Mouse (Mus musculus): ENCODE data around the gene Zfp811. TPM values are rescaled to one million over a fixed set of nuclear protein-coding genes. Genes with fewer than 3 reads are reported as not detected.
"Not testable (repeated sequence)": the region's sequence is repeated elsewhere in the genome, so short reads cannot be mapped to it uniquely, and the experiment has no call there.

Gene Zfp811
- polyA plus RNA-seq (2014; fragmentation: Nextera tagmentation; extraction: Ambion mirVana): 2.5 and 3.0 TPM in 2 replicates

DNA sequence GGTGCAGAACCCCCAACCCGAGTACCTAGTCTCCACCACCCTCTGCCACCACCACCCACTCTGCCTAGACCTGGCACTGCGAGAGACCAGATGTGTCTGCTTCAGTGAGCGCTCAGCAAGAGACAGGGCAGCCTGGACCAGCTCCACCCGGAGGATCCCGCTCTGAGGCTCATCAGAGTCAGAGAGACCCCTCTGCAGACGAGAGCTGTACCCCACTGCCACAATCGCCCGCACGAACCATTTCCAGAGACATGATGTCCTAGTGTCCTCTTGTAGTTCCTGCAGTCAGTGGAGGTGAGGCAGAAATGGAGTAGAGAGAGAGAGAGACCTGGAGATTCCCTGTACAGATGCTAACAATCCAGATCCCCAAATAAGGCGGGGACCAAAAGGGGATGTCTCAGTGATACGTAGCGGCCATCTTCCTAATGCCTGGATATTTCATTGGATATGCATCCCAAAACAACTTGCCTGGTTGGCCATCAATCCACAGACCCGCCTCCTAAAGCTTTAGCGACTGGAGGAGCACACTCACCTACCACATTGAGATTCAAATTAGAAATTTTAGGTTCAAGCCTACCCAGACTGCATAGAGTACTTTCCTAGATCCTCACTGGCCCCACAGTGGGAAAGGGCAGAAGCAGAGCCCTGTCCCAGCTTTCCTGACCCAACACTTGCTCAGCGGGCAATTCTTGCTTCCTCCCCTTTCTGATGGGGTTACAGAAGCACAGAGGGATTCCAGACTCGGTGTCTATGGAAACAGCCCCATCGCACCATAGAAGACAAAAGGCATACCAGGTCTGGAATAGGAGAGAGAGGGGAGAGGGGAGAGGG, at the start of gene Zfp811:
TSS of gene Zfp811 (minus strand) at position 388 of the 831 bp plus-strand sequence.
- no peaks in the 10 kb centered on the region for H3K36me3 ChIP-seq (ENCODE audit: insufficient read depth)
- WGBS: under 1% methylated on average over 17 of the region's 17 CpGs
- H3K27ac ChIP-seq (ENCODE audit: low read depth): peak within 1 kb of the TSS; percentile 42; the same call in 1 of the 2 replicates
- ATAC-seq (ENCODE audit: insufficient read depth): peak; percentile 94
- no peak for TF ChIP-seq CTCF (IDR thresholded peaks at IDR 0.05; ENCODE audit: low read depth)
- peak within 1 kb of the TSS; percentile 56 for H3K9ac ChIP-seq
- no peaks in the 10 kb centered on the region for H3K9me3 ChIP-seq (ENCODE audit: low read depth, low read length)
- peak within 1 kb of the TSS; percentile 49 for H3K4me3 ChIP-seq (ENCODE audit: low read depth, low read length)
- peak within 1 kb of the TSS; percentile 65 for H3K4me2 ChIP-seq
- H3K27me3 ChIP-seq (ENCODE audit: insufficient read depth, low read length): no peaks in the 10 kb centered on the region
- DNase-seq: peak; percentile 82
- no peaks in the 10 kb centered on the region for H3K4me1 ChIP-seq (ENCODE audit: insufficient read depth)

GRCm38 (mm10) chr17:32856713-32857112, 47.0 kb upstream of the Zfp811 start:
- H3K9ac ChIP-seq; H3K4me1 ChIP-seq (ENCODE audit: insufficient read depth); DNase-seq; H3K36me3 ChIP-seq (ENCODE audit: insufficient read depth); H3K4me2 ChIP-seq; H3K27me3 ChIP-seq (ENCODE audit: insufficient read depth, low read length); H3K9me3 ChIP-seq (ENCODE audit: low read depth, low read length); H3K27ac ChIP-seq (ENCODE audit: low read depth); H3K4me3 ChIP-seq (ENCODE audit: low read depth, low read length); ATAC-seq (ENCODE audit: insufficient read depth): not testable (repeated sequence)
- whole genome bisulfite sequencing: 45% methylated on average over 3 of the region's 6 CpGs

- H3K9ac ChIP-seq: no peak overlapping the region
- no peaks in the 10 kb centered on the region for H3K36me3 ChIP-seq (ENCODE audit: insufficient read depth)
- no peak overlapping the region for H3K27ac ChIP-seq (ENCODE audit: low read depth)
- ATAC-seq (ENCODE audit: insufficient read depth): no peak
- no peaks in the 10 kb centered on the region for H3K27me3 ChIP-seq (ENCODE audit: insufficient read depth, low read length)
- TF ChIP-seq CTCF (IDR thresholded peaks at IDR 0.05; ENCODE audit: low read depth): no peak
- no peaks in the 10 kb centered on the region for H3K4me1 ChIP-seq (ENCODE audit: insufficient read depth)
- 63% methylated on average over 7 of the region's 7 CpGs for WGBS
- H3K9me3 ChIP-seq (ENCODE audit: low read depth, low read length): no peaks in the 10 kb centered on the region
- no peak overlapping the region for H3K4me3 ChIP-seq (ENCODE audit: low read depth, low read length)
- DNase-seq: no peak
- H3K4me2 ChIP-seq: no peak overlapping the region
Observed at GRCm38 (mm10) chr17:32851581-32851980, 41.9 kb upstream of the Zfp811 start.

DNA sequence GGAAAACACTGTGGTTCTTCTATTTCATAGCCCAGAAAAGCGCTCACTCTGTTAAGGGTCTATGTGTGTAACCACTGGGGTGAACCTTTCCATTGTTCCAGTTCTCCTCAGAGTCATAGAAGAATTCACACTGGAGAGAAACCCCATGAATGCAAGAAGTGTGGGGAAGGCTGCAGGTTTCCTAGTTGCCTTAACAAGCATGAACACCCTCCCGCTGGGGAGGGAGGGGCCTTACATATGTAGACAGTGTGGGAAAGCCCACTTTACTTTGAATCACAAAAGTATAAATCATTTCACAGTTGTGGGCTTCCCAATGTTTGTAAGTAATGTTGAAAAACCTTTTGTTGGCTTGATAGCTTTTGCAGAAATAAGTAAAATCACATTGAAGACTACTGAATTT, 31.7 kb upstream of the Zfp811 start:
- no peak overlapping the region for H3K9ac ChIP-seq
- ATAC-seq (ENCODE audit: insufficient read depth) (no peak), DNase-seq (no peak)
- H3K4me1 ChIP-seq (ENCODE audit: insufficient read depth): no peaks in the 10 kb centered on the region
- peaks cover 2% of the 10 kb centered on the region; the same call in 1 of the 2 replicates for H3K9me3 ChIP-seq (ENCODE audit: low read depth, low read length)
- H3K27me3 ChIP-seq (ENCODE audit: insufficient read depth, low read length): no peaks in the 10 kb centered on the region
- no peak overlapping the region for H3K4me3 ChIP-seq (ENCODE audit: low read depth, low read length)
- TF ChIP-seq CTCF (IDR thresholded peaks at IDR 0.05; ENCODE audit: low read depth): no peak
- no peak overlapping the region for H3K27ac ChIP-seq (ENCODE audit: low read depth)
- H3K36me3 ChIP-seq (ENCODE audit: insufficient read depth): no peaks in the 10 kb centered on the region
- 73% methylated on average over 2 of the region's 2 CpGs for WGBS
- no peak overlapping the region for H3K4me2 ChIP-seq

DNA sequence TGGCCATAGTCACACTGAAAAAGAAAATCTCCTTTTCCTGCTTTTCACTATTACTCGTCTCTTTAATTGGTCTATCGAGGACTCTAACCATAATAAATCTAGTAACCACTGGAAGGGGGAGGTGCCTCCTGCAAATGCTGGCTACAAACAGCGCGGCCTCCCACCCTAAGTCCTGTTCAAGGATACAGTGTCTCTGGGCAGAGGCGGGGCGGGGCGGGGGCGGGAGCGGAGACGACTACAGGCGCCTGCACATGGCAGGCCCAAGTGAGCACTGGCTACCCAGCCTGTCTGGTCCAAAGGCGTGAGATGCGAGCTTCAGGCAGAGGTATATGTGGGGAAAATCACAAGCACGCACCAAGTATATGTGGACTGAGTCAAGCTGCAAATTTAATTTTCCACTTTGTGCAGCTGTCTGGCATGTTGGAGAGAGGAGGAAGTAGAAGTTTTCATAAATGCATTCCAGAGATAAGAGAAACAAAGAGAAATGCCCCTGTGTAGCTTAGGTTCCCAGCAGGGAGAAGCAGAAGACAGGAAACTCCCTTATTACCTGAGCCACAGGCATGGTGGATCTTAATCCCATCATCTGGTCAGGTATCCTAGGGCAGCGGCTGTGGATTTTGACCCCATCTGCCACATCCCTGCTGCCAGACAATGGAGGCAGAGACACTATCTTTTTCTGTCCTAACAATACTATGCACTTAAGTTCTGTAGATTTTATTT, 29.5 kb upstream of the Zfp811 start:
- peak; percentile 88 for ATAC-seq (ENCODE audit: insufficient read depth)
- Histone ChIP-seq H3K36me3 (ENCODE audit: insufficient read depth) (no peaks in the 10 kb centered on the region), H3K4me2 (peak overlapping the region; percentile 21; the same call in 1 of the 2 replicates), H3K4me1 (ENCODE audit: insufficient read depth) (no peaks in the 10 kb centered on the region), H3K27me3 (ENCODE audit: insufficient read depth, low read length) (no peaks in the 10 kb centered on the region), H3K9ac (no peak overlapping the region), H3K9me3 (ENCODE audit: low read depth, low read length) (peaks cover 2% of the 10 kb centered on the region; the same call in 1 of the 2 replicates), H3K4me3 (ENCODE audit: low read depth, low read length) (no peak overlapping the region), H3K27ac (ENCODE audit: low read depth) (no peak overlapping the region)
- peak; percentile 46 for DNase-seq
- TF ChIP-seq CTCF (IDR thresholded peaks at IDR 0.05; ENCODE audit: low read depth): no peak
- WGBS: 28% methylated on average over 15 of the region's 15 CpGs

DNA sequence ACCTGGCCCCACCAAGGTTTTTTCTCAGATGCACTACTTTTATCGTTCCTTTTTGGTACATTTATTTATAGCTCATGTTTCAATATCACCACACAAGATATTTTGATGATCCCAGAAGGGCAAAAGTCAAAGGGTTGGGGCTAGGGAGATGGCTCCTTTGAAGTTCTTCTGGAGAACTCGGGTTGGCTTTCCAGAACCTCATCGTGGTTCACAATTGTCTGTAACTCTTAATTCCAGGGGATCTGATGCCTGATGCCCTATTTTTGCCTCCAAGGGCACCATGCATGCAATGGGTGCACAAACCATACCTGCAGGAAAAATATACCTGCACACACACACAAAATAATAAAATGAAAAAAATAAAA, 20.7 kb upstream of the Zfp811 start:
- H3K9me3 ChIP-seq (ENCODE audit: low read depth, low read length): no peaks in the 10 kb centered on the region
- no peak for DNase-seq
- no peak overlapping the region for H3K9ac ChIP-seq
- peak overlapping the region; percentile 81 for H3K4me3 ChIP-seq (ENCODE audit: low read depth, low read length)
- no peaks in the 10 kb centered on the region for H3K27me3 ChIP-seq (ENCODE audit: insufficient read depth, low read length)
- ATAC-seq (ENCODE audit: insufficient read depth): peak; percentile 28; the same call in 1 of the 2 replicates
- peak overlapping the region; percentile 85 for H3K4me2 ChIP-seq
- 30% methylated on average over 3 of the region's 3 CpGs for WGBS
- H3K27ac ChIP-seq (ENCODE audit: low read depth): no peak overlapping the region
- H3K36me3 ChIP-seq (ENCODE audit: insufficient read depth): 0 out of 2 replicates have a peak, but pooled peaks cover 8% of the 10 kb centered on the region
- H3K4me1 ChIP-seq (ENCODE audit: insufficient read depth): peaks cover 6% of the 10 kb centered on the region
- no peak for TF ChIP-seq CTCF (IDR thresholded peaks at IDR 0.05; ENCODE audit: low read depth)
